Mouse (Mus musculus): Measurements from ENCODE around the gene Maml3. TPM values are rescaled to one million over a fixed set of nuclear protein-coding genes. Genes with fewer than 3 reads are reported as not detected.

Maml3 gene
- polyA plus RNA-seq, 1 experiment from 2014 or later, result 8.4 TPM

DNA sequence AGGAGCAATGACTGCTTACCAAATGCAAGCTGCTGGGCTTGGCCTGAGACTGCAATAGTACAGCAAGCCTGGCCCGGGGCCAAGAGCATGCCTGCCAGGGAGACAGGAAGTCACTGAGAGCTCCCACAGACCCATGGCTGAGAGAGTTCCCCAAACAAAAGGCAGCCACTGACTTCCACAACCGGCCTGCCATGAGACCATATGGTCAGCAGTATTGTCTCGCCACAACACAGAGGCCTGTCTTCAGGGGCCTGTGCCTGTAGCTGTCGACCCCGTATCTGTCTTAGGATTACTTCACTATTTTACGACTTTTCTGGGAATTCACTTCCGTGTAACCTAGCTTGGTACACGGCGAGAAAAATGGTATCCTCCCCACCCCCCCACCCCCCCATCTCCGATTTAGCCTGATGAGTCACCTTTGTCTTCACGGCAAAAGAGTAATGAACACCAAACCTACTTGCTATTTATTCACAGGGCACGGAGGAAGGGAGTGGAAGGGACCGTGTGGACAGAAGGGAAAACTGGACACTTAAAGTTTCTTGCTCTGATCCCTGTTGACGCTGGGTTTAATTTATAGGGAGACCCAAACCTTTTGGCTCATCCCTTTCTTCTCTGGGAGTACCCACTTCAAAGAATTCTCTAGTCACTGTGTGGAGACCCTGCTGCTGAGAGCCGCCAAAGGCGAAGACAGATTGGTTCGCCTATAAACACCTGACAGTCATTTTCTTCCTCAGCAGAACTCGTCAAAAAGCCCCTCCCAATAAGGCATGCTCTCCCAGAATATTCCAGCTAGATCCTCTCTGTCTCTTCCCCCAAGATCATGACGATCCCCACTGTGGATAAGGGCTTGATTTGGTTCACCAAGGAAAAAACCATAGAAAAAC lies 16.2 kb downstream of the Maml3 start:
- 13% methylated on average over 19 of the region's 19 CpGs for WGBS
- peak overlapping the region; percentile 25; the same call in 1 of the 2 replicates for H3K9ac ChIP-seq
- ATAC-seq (ENCODE audit: borderline replicate concordance, extremely low read depth, low FRiP score, low TSS enrichment), result peak; percentile 96
- H3K27ac ChIP-seq, result peak overlapping the region; percentile 94
- H3K4me3 ChIP-seq, result no peak overlapping the region
- peaks cover 45% of the 10 kb centered on the region for H3K4me1 ChIP-seq
- no peaks in the 10 kb centered on the region for H3K9me3 ChIP-seq
- no peaks in the 10 kb centered on the region for H3K27me3 ChIP-seq
- H3K4me2 ChIP-seq, result peak overlapping the region; percentile 44
- H3K36me3 ChIP-seq, result no peaks in the 10 kb centered on the region

DNA sequence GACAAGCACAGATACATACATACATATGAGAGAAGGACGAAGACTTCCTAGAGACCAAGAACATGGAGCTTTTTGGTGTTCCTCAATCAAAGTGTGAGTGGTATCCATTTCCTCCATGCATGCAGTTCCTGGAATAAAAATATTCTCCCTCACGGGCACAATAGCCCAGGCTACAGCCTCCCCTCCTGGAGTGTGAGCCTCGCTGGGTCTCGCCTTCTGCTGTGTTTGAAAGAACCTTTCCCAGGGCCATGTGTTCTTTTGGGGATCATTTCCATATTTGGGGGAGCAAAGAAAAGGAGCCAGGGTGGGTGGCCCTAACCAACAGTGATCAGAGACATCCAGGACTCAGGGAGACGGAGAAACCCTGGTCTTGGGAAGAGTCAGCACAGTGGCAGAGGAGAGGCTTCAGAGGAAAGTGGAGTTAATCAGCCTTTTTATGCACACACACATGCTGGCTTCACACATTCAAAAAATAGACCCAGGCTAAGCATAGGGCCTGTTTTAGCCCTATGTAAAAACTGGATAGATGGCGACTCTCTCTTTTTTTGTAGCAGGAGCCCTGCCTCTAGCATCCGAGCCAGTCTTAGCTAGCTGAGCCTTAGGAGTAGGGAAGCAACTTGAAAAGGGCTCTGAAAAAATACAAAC lies 17.1 kb downstream of the Maml3 start:
- H3K9ac ChIP-seq, result 0 out of 2 replicates have a peak overlapping the region, but pooled peaks have one; percentile 25
- peaks cover 45% of the 10 kb centered on the region for H3K4me1 ChIP-seq
- peak overlapping the region; percentile 44 for H3K4me2 ChIP-seq
- no peaks in the 10 kb centered on the region for H3K9me3 ChIP-seq
- 56% methylated on average over 7 of the region's 7 CpGs for WGBS
- H3K4me3 ChIP-seq, result no peak overlapping the region
- H3K27ac ChIP-seq, result peak overlapping the region; percentile 94
- H3K27me3 ChIP-seq, result no peaks in the 10 kb centered on the region
- ATAC-seq (ENCODE audit: borderline replicate concordance, extremely low read depth, low FRiP score, low TSS enrichment), result no peak
- no peaks in the 10 kb centered on the region for H3K36me3 ChIP-seq

DNA sequence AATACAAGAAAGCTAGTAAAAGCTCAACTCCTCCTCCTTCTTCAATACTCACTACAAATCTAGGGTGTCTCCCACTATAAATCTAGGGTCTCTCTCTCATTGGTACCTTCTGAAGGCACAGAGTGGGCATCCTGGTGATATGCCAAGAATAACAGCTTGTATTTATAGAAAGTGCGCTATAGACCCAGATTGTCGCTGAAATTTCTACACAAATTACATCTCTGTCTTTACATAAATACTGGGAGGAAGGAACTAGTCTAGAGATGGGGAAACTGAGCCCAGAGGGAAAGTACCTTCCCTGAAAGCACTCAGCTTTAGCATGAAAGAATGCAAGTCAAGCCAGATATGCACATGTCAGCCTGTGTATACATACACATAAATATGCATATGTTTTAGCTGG lies 26.1 kb downstream of the Maml3 start:
- Histone ChIP-seq H3K9ac (no peak overlapping the region), H3K4me2 (no peak overlapping the region), H3K4me3 (no peak overlapping the region), H3K27ac (no peak overlapping the region), H3K9me3 (no peaks in the 10 kb centered on the region), H3K36me3 (no peaks in the 10 kb centered on the region), H3K27me3 (no peaks in the 10 kb centered on the region), H3K4me1 (peaks cover 19% of the 10 kb centered on the region)
- WGBS, result 59% methylated on average over 2 of the region's 2 CpGs
- no peak for ATAC-seq (ENCODE audit: borderline replicate concordance, extremely low read depth, low FRiP score, low TSS enrichment)

DNA sequence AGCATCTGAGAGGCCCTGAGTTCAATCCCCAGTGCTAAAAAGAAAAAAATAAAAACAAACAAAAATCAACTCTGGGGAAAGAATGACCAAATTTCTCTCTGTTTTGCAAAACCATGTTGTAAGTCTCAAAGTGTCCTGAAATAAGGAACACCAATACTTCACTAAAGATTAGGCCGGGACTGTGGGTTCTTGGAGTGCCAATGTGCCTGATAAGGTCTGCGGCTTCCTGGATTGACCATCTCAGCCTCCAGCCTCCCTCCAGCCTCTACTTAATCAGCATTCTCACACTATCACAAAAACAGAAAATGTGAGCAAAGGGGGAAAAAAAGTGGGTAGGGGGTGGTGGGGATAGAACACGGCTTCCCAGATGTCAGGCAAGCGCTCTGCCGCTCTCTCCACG lies 30.9 kb downstream of the Maml3 start:
- H3K27me3 ChIP-seq, result no peaks in the 10 kb centered on the region
- peaks cover 34% of the 10 kb centered on the region for H3K4me1 ChIP-seq
- no peaks in the 10 kb centered on the region for H3K9me3 ChIP-seq
- H3K36me3 ChIP-seq, result no peaks in the 10 kb centered on the region
- H3K9ac ChIP-seq, result no peak overlapping the region
- 70% methylated on average over 6 of the region's 6 CpGs for WGBS
- no peak overlapping the region for H3K27ac ChIP-seq
- H3K4me3 ChIP-seq, result no peak overlapping the region
- no peak overlapping the region for H3K4me2 ChIP-seq
- ATAC-seq (ENCODE audit: borderline replicate concordance, extremely low read depth, low FRiP score, low TSS enrichment), result no peak

DNA sequence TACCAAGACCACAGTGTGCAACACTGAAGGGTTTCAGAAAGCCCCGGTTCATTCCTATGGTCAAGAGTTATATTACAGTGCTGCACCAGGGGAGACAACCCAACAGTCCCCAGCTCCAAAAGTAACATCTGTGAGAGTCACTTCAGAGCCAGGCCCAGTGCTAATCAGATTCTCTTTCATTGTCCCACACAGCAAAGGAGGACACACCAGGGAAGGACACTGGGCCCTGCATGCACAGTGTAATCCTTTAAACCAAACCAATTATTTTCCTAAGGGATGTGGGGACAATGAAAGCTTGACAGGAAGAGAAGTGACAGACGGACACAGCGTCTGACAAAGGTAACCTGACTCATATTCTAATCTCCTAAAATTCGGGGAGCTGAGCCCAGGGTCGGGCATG lies 32.9 kb downstream of the Maml3 start:
- Histone ChIP-seq H3K4me3 (no peak overlapping the region), H3K9ac (no peak overlapping the region), H3K4me2 (no peak overlapping the region), H3K4me1 (peaks cover 32% of the 10 kb centered on the region), H3K27ac (no peak overlapping the region), H3K9me3 (no peaks in the 10 kb centered on the region), H3K27me3 (no peaks in the 10 kb centered on the region), H3K36me3 (no peaks in the 10 kb centered on the region)
- 65% methylated on average over 5 of the region's 5 CpGs for WGBS
- ATAC-seq (ENCODE audit: borderline replicate concordance, extremely low read depth, low FRiP score, low TSS enrichment), result no peak

DNA sequence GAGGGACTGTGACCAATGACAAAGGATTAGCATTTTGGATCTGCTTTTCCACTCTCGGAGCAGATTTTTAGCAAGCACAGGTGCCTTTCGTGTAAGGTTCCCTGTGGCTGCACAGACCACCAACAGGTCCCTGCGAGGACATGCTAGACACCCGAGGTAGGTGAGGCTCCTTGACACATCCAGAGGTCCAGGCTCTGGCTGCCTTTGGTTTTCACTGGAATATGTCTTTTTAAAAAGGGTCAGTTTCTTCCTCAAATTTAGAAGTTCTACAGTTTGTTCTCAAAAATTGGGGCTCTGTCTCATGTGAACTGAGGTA lies 34.8 kb downstream of the Maml3 start:
- Histone ChIP-seq H3K4me3 (peak overlapping the region; percentile 40), H3K36me3 (no peaks in the 10 kb centered on the region), H3K9ac (peak overlapping the region; percentile 50), H3K4me2 (peak overlapping the region; percentile 73), H3K27ac (peak overlapping the region; percentile 64), H3K9me3 (no peaks in the 10 kb centered on the region), H3K27me3 (no peaks in the 10 kb centered on the region), H3K4me1 (peaks cover 41% of the 10 kb centered on the region)
- 17% methylated on average over 4 of the region's 4 CpGs for WGBS
- no peak for ATAC-seq (ENCODE audit: borderline replicate concordance, extremely low read depth, low FRiP score, low TSS enrichment)

DNA sequence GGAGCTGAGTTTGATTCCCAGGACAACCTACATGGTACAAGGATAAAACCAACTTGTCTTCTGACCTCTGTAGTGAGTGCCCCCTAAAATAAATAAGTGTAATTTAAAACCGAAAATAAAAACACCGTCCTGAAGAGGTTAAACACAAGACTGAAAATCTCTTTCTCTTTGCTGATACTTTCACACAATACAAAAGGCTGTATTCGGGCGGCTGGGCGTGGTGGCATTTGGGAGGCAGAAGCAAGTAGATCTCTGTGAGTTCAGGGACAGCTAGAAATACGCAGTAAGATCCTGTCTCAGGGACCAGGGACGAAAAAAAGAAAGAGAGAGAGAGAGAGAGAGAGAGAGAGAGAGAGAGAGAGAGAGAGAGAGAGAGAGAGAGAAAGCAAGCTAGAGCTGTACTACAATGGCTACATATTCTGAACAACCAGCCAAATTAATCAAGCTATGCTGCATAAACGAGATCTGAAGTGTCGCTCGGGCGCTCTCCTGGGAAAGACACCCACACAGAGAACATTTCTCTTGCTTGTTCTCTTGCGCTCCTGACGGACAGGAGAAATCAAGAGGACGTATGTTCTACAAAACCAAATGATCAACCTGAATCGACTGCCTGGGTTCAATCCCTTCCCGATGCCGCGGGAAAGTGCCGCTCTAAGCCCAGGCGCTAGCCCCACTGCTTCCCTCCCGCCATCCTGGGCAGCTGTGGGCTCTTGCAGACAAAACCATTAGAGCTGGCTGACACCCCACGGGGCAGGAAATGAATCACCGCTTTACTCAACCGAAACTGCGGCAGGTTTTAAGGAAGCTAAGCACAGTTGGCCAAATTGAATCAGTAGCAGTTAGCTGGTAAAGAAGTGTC lies 35.3 kb downstream of the Maml3 start:
- peaks cover 38% of the 10 kb centered on the region for H3K4me1 ChIP-seq
- peak overlapping the region; percentile 64 for H3K27ac ChIP-seq
- ATAC-seq (ENCODE audit: borderline replicate concordance, extremely low read depth, low FRiP score, low TSS enrichment), result peak; percentile 78; the same call in 1 of the 2 replicates
- peak overlapping the region; percentile 73 for H3K4me2 ChIP-seq
- H3K27me3 ChIP-seq, result no peaks in the 10 kb centered on the region
- peak overlapping the region; percentile 50 for H3K9ac ChIP-seq
- H3K9me3 ChIP-seq, result no peaks in the 10 kb centered on the region
- no peaks in the 10 kb centered on the region for H3K36me3 ChIP-seq
- peak overlapping the region; percentile 40 for H3K4me3 ChIP-seq
- WGBS, result 11% methylated on average over 25 of the region's 25 CpGs

DNA sequence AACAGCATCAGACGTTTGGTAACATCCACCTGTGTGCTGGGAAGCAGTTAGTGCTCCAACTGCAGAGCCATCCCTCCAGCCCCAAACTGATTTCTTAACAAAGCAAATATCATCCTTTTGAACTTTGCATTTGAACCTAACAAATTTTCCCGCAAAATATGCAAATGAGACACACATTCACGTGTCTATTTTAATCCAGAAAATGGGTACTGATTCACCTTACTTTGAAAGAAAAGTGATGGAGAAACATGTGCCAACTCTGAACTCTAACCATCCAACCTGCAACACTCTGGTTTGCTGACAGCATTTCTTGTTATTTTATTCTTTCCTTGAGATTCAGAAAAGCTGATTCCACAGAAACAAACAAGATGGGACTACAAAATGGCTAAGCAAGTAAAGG lies 36.0 kb downstream of the Maml3 start:
- Histone ChIP-seq H3K9me3 (no peaks in the 10 kb centered on the region), H3K36me3 (no peaks in the 10 kb centered on the region), H3K4me1 (peaks cover 35% of the 10 kb centered on the region), H3K27ac (no peak overlapping the region), H3K4me3 (no peak overlapping the region), H3K4me2 (peak overlapping the region; percentile 73; the same call in 1 of the 2 replicates), H3K27me3 (no peaks in the 10 kb centered on the region), H3K9ac (no peak overlapping the region)
- no peak for ATAC-seq (ENCODE audit: borderline replicate concordance, extremely low read depth, low FRiP score, low TSS enrichment)
- WGBS, result 67% methylated on average over 3 of the region's 3 CpGs

DNA sequence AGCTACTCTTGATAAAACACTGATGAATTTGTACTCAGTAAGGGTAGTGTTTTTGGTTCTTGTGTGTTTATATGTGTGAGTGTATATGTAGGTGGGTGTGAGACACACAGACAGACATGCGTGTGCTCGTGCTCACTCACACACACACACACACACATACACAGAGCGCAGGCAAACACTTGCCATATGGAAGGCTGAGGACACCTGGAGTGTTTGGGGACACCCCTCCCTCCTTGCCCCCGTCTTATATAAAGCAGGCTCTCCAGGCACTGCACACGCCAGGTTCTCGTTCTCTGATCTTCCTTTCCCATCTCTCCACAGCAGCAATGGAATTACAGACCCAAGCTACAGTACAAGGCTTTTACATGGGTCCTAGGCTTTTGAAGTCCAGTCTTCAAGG lies 37.7 kb downstream of the Maml3 start:
- Histone ChIP-seq H3K36me3 (no peaks in the 10 kb centered on the region), H3K9me3 (no peaks in the 10 kb centered on the region), H3K4me3 (no peak overlapping the region), H3K4me2 (no peak overlapping the region), H3K9ac (no peak overlapping the region), H3K4me1 (peaks cover 40% of the 10 kb centered on the region), H3K27ac (no peak overlapping the region), H3K27me3 (no peaks in the 10 kb centered on the region)
- ATAC-seq (ENCODE audit: borderline replicate concordance, extremely low read depth, low FRiP score, low TSS enrichment), result no peak
- WGBS, result 79% methylated on average over 6 of the region's 6 CpGs

DNA sequence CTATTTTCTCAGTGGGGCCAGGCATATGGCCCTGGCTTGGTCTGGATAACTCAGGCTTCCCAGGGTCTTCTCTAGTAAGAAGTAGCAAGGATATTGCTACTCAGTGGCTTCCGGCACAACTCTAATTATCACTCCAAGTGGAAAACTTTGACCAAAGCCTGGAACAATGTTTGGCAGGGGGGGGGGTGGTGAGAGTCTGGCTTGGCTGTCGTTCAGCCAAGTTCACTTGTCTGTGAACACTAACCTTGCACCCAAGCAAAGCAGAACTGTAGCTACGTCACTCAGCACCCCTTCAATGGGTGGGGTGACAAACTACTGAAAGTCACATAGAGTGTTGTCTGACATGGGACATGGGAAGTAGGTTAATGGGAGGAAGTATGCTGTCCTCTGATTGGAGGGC lies 38.7 kb downstream of the Maml3 start:
- no peaks in the 10 kb centered on the region for H3K9me3 ChIP-seq
- H3K27ac ChIP-seq, result no peak overlapping the region
- no peaks in the 10 kb centered on the region for H3K36me3 ChIP-seq
- peaks cover 47% of the 10 kb centered on the region for H3K4me1 ChIP-seq
- no peaks in the 10 kb centered on the region for H3K27me3 ChIP-seq
- no peak overlapping the region for H3K9ac ChIP-seq
- ATAC-seq (ENCODE audit: borderline replicate concordance, extremely low read depth, low FRiP score, low TSS enrichment), result no peak
- no peak overlapping the region for H3K4me3 ChIP-seq
- no peak overlapping the region for H3K4me2 ChIP-seq
- WGBS, result 43% methylated on average over 3 of the region's 3 CpGs

DNA sequence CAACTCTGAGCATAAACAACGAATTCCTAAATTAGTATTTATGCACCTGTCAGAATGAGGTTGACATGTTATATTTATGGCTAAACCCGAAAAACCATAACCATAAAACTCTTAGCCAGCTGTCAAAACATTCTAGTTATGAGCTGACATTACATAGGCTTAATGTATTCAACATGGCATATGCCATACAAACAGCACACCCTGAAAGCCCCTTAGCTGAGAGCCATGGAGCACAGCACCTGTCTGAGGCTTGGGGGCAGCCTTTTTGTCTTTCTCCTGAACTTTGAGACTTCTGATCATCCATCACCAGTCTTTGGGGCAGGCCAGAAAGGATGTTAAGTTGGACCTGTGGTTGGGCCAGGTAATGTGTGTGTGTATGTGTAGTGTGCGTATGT lies 41.6 kb downstream of the Maml3 start:
- H3K4me2 ChIP-seq, result no peak overlapping the region

More for the DNA sequence above, 41.6 kb downstream of the Maml3 start:
- Histone ChIP-seq H3K27ac (no peak overlapping the region), H3K36me3 (no peaks in the 10 kb centered on the region), H3K4me1 (peaks cover 24% of the 10 kb centered on the region), H3K27me3 (no peaks in the 10 kb centered on the region), H3K9ac (no peak overlapping the region), H3K9me3 (no peaks in the 10 kb centered on the region), H3K4me3 (no peak overlapping the region)
- 80% methylated on average over 3 of the region's 3 CpGs for WGBS
- ATAC-seq (ENCODE audit: borderline replicate concordance, extremely low read depth, low FRiP score, low TSS enrichment), result no peak

Data from lung, embryonic 15.5 days (tissue).